ENCODE assay signal across 12 mouse cellular contexts in genomic region chr8:106712487-106712886, GRCm38 (mm10).
"Had no signal": no experiment of that assay in that cellular context is flagged by ENCODE, and none has a peak within 500 bp of the region (broad histone marks: within the 10 kb centered on the region; RNA-seq: fewer than 3 reads in every experiment).

No protein-coding gene starts in this region.

- H3K4me2 ChIP-seq: limb, embryonic 12.5 days; liver, embryonic 13.5 days; midbrain, embryonic 13.5 days; neural tube, embryonic 12.5 days had no signal

- H3K4me3 ChIP-seq: left cerebral cortex, adult 2 months; limb, embryonic 12.5 days; liver, embryonic 13.5 days; midbrain, embryonic 13.5 days; neural tube, embryonic 12.5 days had no signal

- H3K9ac ChIP-seq: limb, embryonic 12.5 days; liver, embryonic 13.5 days; liver, postnatal 0 days; midbrain, embryonic 13.5 days; neural tube, embryonic 12.5 days had no signal

- DNase-seq: kidney, postnatal 25 days; liver; liver, embryonic 13.5 days; liver, postnatal 0 days; lung, postnatal 36 days; thymus, adult 2 months; thymus, postnatal 25 days had no signal

- H3K36me3 ChIP-seq: liver, embryonic 13.5 days; midbrain, embryonic 13.5 days; neural tube, embryonic 12.5 days had no signal

- H3K27ac ChIP-seq: left cerebral cortex, adult 2 months; limb, embryonic 12.5 days; liver, embryonic 13.5 days; midbrain, embryonic 13.5 days; neural tube, embryonic 12.5 days; stomach, postnatal 0 days had no signal

- H3K9me3 ChIP-seq: limb, embryonic 12.5 days; liver, embryonic 13.5 days; midbrain, embryonic 13.5 days; neural tube, embryonic 12.5 days had no signal

- ATAC-seq: liver, postnatal 0 days; midbrain, embryonic 13.5 days had no signal

- H3K4me1 ChIP-seq: limb, embryonic 12.5 days; liver, embryonic 13.5 days; midbrain, embryonic 13.5 days; neural tube, embryonic 12.5 days had no signal

- H3K27me3 ChIP-seq: limb, embryonic 12.5 days; liver, embryonic 13.5 days; neural tube, embryonic 12.5 days had no signal
